Mouse (Mus musculus) embryonic facial prominence, embryonic 11.5 days (tissue): ENCODE results near the gene Pcsk6. TPM values are rescaled to one million over a fixed set of nuclear protein-coding genes. Genes with fewer than 3 reads are reported as not detected.

Experiments used
- polyA plus RNA-seq: library from polyadenylated mRNA; unstranded; fragments of >200 nt; fragmentation: Nextera tagmentation; extraction: Ambion mirVana; gene quantifications from 2 replicates; pipeline ENCODE4 v1.2.1, GENCODE M21; 2014

The Pcsk6 gene
- polyA plus RNA-seq, 1 experiment from 2014 or later: 2.1 TPM

Other genes with a start within 250 kb of the Pcsk6 start
- gene Tarsl2, start 216.8 kb upstream of the Pcsk6 start, polyA plus RNA-seq: 10.4 and 13.0 TPM in 2 replicates
- gene Tm2d3, start 170.6 kb upstream of the Pcsk6 start, polyA plus RNA-seq: 61.5 and 68.4 TPM in 2 replicates
- gene Gm45213, start 181.9 kb downstream of the Pcsk6 start, polyA plus RNA-seq: not detected in 2 replicates
- 252 and 276 TPM in 2 replicates for gene Snrpa1, start 197.3 kb downstream of the Pcsk6 start, polyA plus RNA-seq
- gene Selenos, start 217.9 kb downstream of the Pcsk6 start, polyA plus RNA-seq: 81.7 and 88.3 TPM in 2 replicates
- gene Chsy1, start 247.8 kb downstream of the Pcsk6 start, polyA plus RNA-seq: 23.8 and 26.7 TPM in 2 replicates